Mouse (Mus musculus): Measurements from ENCODE around the gene Tmem107.

- TF ChIP-seq CTCF (IDR thresholded peaks at IDR 0.05; ENCODE audit: low read depth) = no peak
- no peak for TF ChIP-seq EP300 (IDR thresholded peaks at IDR 0.05; ENCODE audit: low read depth)
Measured at GRCm38 (mm10) chr11:69048151-69048550, 22.5 kb upstream of the Tmem107 start.

Data from liver, embryonic 14.5 days (tissue).